Mouse (Mus musculus) hindlimb bud, embryonic 11.5 days (tissue): ENCODE results near the gene Smarcb1.
"Not testable (repeated sequence)": the region's sequence is repeated elsewhere in the genome, so short reads cannot be mapped to it uniquely, and the experiment has no call there.

Experiments
- DNase-seq: peaks from one replicate; pipeline ENCODE4 v3.0.0-alpha.2; 2012; ENCODE audit warnings: low read depth, low spot score; ENCODE audit errors: extremely low spot score

Gene Smarcb1

GRCm38 (mm10) chr10:75889406-75890153 lies 31.8 kb downstream of the Smarcb1 start:
- DNase-seq, result no peak

- DNase-seq, result not testable (repeated sequence)
Observed at GRCm38 (mm10) chr10:75887504-75887903, 33.9 kb downstream of the Smarcb1 start.

GRCm38 (mm10) chr10:75884742-75885141 lies 36.7 kb downstream of the Smarcb1 start:
- DNase-seq, result no peak

GRCm38 (mm10) chr10:75883232-75883552 lies 38.2 kb downstream of the Smarcb1 start:
- DNase-seq, result no peak

GRCm38 (mm10) chr10:75882433-75883231 lies 38.8 kb downstream of the Smarcb1 start:
- DNase-seq, result no peak

- DNase-seq, result no peak
Observed at GRCm38 (mm10) chr10:75881578-75882432, 39.6 kb downstream of the Smarcb1 start.

GRCm38 (mm10) chr10:75880771-75881577 lies 40.4 kb downstream of the Smarcb1 start:
- no peak for DNase-seq

- DNase-seq, result no peak
Observed at GRCm38 (mm10) chr10:75880351-75880750, 41.1 kb downstream of the Smarcb1 start.

- no peak for DNase-seq
Observed at GRCm38 (mm10) chr10:75878836-75879235, 42.6 kb downstream of the Smarcb1 start.

GRCm38 (mm10) chr10:75873543-75874170 lies 47.8 kb downstream of the Smarcb1 start:
- no peak for DNase-seq

- DNase-seq, result no peak
Observed at GRCm38 (mm10) chr10:75872915-75873542, 48.4 kb downstream of the Smarcb1 start.

GRCm38 (mm10) chr10:75872025-75872914 lies 49.1 kb downstream of the Smarcb1 start:
- DNase-seq, result no peak

GRCm38 (mm10) chr10:75861587-75861986 lies 59.8 kb downstream of the Smarcb1 start:
- DNase-seq, result no peak

GRCm38 (mm10) chr10:75860746-75861145 lies 60.7 kb downstream of the Smarcb1 start:
- no peak for DNase-seq

GRCm38 (mm10) chr10:75859786-75860470 lies 61.5 kb downstream of the Smarcb1 start, which contains the start of gene Mif:
Gene Mif (minus strand): TSS chr10:75860240.
- DNase-seq, result not testable (repeated sequence)

GRCm38 (mm10) chr10:75859107-75859746 lies 62.2 kb downstream of the Smarcb1 start:
- DNase-seq, result no peak

- DNase-seq, result no peak
Observed at GRCm38 (mm10) chr10:75857598-75857997, 63.8 kb downstream of the Smarcb1 start.
